Mouse (Mus musculus) left cerebral cortex, postnatal 4 days (tissue): ENCODE measurements around the gene Bdnf. TPM values are rescaled to one million over a fixed set of nuclear protein-coding genes. Genes with fewer than 3 reads are reported as not detected.

Experiments
- DNase-seq: peaks from one replicate; pipeline ENCODE4 v3.0.0-alpha.2; 2022
- intact Hi-C: fragments of 180-260 bp; cut with DNase I; formaldehyde crosslinking; loops from one replicate; pipeline ENCODE4 v1.15.1; 2025
- total RNA-seq, 2 experiments: library from RNA; stranded (reverse); gene quantifications; 2 replicates each; pipeline ENCODE4 v1.2.3; 2021

Bdnf gene
- total RNA-seq, 2 experiments from 2014 or later = 3.7 to 5.0 TPM

- DNase-seq = no peak
- intact Hi-C loops = no loop called here
Observed at GRCm38 (mm10) chr2:109700291-109700690, 25.8 kb downstream of the Bdnf start.

GRCm38 (mm10) chr2:109703588-109703987 lies 29.1 kb downstream of the Bdnf start:
- intact Hi-C loops = no loop called here
- no peak for DNase-seq

- DNase-seq = no peak
- intact Hi-C loops = no loop called here
Observed at GRCm38 (mm10) chr2:109704053-109704452, 29.6 kb downstream of the Bdnf start.

- intact Hi-C loops = no loop called here
Observed at GRCm38 (mm10) chr2:109706524-109706923, 32.0 kb downstream of the Bdnf start.

GRCm38 (mm10) chr2:109709346-109709745 lies 34.8 kb downstream of the Bdnf start:
- no peak for DNase-seq
- intact Hi-C loops = no loop called here

More at GRCm38 (mm10) chr2:109706524-109706923, 32.0 kb downstream of the Bdnf start:
- no peak for DNase-seq

GRCm38 (mm10) chr2:109711049-109711448 lies 36.5 kb downstream of the Bdnf start:
- DNase-seq = no peak
- intact Hi-C loops = no loop called here

GRCm38 (mm10) chr2:109725261-109725660 lies 50.8 kb downstream of the Bdnf start:
- no peak for DNase-seq
- intact Hi-C loops = no loop called here

GRCm38 (mm10) chr2:109725831-109726230 lies 51.3 kb downstream of the Bdnf start:
- no peak for DNase-seq
- intact Hi-C loops = no loop called here

- intact Hi-C loops = no loop called here
- no peak for DNase-seq
Observed at GRCm38 (mm10) chr2:109729221-109729620, 54.7 kb downstream of the Bdnf start.

GRCm38 (mm10) chr2:109733201-109734039 lies 58.9 kb downstream of the Bdnf start:
- DNase-seq = no peak
- intact Hi-C loops = no loop called here

- intact Hi-C loops = no loop called here
- no peak for DNase-seq
Observed at GRCm38 (mm10) chr2:109734228-109734627, 59.7 kb downstream of the Bdnf start.

- DNase-seq = no peak
- intact Hi-C loops = no loop called here
Observed at GRCm38 (mm10) chr2:109734666-109735065, 60.2 kb downstream of the Bdnf start.

- DNase-seq = peak; percentile 6
- intact Hi-C loops = no loop called here
Observed at GRCm38 (mm10) chr2:109735347-109735746, 60.8 kb downstream of the Bdnf start.

GRCm38 (mm10) chr2:109736306-109736705 lies 61.8 kb downstream of the Bdnf start:
- intact Hi-C loops = no loop called here
- DNase-seq = no peak

GRCm38 (mm10) chr2:109738331-109738730 lies 63.8 kb downstream of the Bdnf start:
- no peak for DNase-seq
- intact Hi-C loops = no loop called here

- intact Hi-C loops = no loop called here
- no peak for DNase-seq
Observed at GRCm38 (mm10) chr2:109743208-109743960, 68.9 kb downstream of the Bdnf start.

GRCm38 (mm10) chr2:109746223-109746622 lies 71.7 kb downstream of the Bdnf start:
- DNase-seq = no peak
- intact Hi-C loops = no loop called here

- intact Hi-C loops = no loop called here
- DNase-seq = no peak
Observed at GRCm38 (mm10) chr2:109748412-109748811, 73.9 kb downstream of the Bdnf start.

GRCm38 (mm10) chr2:109748815-109749214 lies 74.3 kb downstream of the Bdnf start:
- intact Hi-C loops = no loop called here
- DNase-seq = no peak

GRCm38 (mm10) chr2:109749964-109750363 lies 75.5 kb downstream of the Bdnf start:
- DNase-seq = no peak
- intact Hi-C loops = no loop called here

GRCm38 (mm10) chr2:109750484-109750883 lies 76.0 kb downstream of the Bdnf start:
- no peak for DNase-seq
- intact Hi-C loops = no loop called here

- DNase-seq = no peak
- intact Hi-C loops = no loop called here
Observed at GRCm38 (mm10) chr2:109756305-109756704, 81.8 kb downstream of the Bdnf start.
